Mouse (Mus musculus) ES-CJ7 (cell line): ENCODE measurements at regions not wholly inside any gene's neighbourhood (a gene's known extent, or its start where the extent isn't known, plus 50 kb on each side); places are given as distances from the start of the nearest gene placed in this dataset.
A peak's percentile ranks its signal among the peaks of the same experiment; 100 is the strongest.

Experiments
- DNase-seq: peaks from one replicate; pipeline ENCODE4 v3.0.0; 2011; ENCODE audit warnings: low read depth, low spot score

DNA sequence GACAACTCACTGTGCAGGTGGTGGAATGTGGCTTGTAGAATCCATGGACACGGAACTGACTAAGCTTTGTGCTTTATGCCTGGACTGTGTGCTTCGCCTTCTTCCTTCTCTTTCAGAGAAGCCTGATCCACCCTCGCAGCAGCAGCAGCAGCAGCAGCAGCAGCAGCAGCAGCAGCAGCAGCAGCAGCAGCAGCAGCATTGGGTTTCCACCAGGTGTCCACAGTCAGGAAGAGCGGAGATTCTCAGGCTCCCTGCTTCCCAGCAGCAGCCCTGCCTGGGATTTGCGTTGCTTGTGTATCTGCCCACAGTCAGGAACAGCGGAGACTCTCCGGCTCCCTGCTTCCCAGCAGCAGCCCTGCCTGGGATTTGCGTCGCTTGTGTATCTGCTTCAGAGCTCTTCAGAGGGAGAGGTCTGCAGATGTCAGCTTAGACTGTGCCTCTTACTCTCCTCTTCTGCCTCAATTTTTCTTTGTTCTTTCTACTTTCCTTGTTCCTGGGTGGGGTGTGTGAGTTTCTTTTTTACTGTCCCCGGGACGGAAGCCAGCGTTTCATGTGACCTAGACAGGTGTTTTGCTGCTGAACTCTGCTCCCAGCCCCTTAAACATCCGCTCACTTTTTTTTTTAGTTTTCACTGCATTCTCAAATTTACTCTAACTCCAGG, 168.1 kb upstream of the Olig3 start:
- DNase-seq, result peak; percentile 68

- DNase-seq, result no peak
Observed at GRCm38 (mm10) chr10:19187716-19188081, 168.6 kb upstream of the Olig3 start.

DNA sequence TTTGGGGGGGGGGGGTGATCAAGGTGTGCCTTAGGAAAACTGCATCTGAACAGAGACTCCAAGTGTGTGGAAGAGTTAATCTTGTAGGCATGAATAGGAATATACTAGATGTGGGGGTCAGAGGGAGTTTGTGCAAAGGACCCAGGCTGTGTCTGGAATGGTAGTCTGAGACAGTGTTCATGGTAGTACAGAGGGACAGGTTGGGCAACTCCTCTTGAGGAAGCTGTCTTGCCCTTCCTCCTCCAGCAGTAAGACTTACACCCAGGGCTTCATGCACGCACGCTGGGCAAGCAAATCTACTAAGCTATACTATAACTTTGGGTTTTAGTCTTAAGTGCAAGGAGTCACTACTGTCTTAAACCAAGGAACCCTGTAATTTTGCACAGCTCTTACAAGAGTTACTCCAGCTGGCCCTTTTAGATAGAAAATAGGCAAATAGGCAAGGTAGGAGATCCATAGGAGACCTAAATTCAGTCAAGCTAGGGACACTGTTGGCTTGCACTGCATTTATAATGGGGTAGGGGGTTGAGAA, 169.2 kb upstream of the Olig3 start:
- DNase-seq, result no peak

GRCm38 (mm10) chr10:19185790-19186581, 170.3 kb upstream of the Olig3 start:
- DNase-seq, result peak; percentile 75

- no peak for DNase-seq
Observed at GRCm38 (mm10) chr10:19184886-19185285, 169.4 kb upstream of the Tnfaip3 start.

DNA sequence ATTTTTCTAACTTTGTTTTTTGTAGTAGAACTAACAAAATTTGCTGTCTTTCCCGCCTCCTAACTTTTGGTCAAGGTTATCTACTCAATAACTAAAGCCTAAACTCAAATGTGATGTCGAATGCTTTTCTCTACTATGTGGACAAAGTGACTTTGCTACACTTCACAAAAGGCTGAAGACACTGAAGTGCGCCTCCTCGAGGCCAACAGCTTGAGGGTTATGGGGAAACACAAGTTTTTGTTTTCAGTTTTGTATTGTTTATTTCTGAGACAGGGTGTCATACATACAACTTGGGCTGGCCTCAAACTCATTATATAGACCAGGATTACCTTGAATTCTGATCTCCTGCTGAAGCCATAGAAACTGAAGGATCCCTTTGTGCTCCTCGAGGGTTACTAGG, 162.4 kb upstream of the Tnfaip3 start:
- no peak for DNase-seq

DNA sequence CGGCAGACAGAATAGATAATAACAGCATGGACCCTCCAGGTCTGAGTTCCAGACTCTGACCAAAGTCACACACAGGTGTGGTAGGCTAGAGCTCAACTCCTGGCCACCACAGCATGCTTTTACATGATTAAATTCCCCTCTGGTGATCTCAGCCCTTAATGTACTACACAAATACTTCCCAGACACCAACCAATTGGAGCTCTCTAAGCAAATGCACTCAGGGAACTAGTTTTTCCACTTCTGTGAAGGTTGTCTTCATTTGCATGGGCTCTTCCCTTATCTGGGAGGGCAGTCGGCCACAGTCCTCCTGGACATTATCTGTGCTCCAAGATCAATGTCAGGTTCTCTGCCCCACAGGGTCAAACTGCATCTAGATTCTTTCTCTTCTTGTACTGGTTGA, 162.0 kb upstream of the Tnfaip3 start:
- DNase-seq, result no peak

- no peak for DNase-seq
Observed at GRCm38 (mm10) chr10:19176249-19176648, 160.8 kb upstream of the Tnfaip3 start.

- no peak for DNase-seq
Observed at GRCm38 (mm10) chr10:19171834-19172233, 156.4 kb upstream of the Tnfaip3 start.

DNA sequence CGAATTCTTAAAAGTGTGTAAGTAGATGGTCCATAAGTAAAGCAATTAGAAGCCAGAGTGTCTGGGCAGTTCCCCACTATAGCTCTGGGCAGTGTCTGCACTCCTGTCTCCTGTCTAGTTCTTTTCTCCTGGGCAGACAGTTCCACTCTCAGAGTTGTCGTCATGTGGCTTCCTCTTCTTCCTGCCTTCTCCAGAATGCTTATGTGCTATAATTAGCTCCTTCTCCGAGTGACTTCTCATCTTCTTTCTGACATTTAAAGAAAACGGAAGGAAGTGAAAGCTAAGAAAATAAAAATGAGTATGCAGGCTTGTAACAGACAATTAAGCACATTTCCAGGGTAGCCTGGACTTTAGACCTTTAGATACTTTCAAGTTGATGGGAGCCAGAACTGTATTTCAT, 155.1 kb upstream of the Tnfaip3 start:
- DNase-seq, result no peak

DNA sequence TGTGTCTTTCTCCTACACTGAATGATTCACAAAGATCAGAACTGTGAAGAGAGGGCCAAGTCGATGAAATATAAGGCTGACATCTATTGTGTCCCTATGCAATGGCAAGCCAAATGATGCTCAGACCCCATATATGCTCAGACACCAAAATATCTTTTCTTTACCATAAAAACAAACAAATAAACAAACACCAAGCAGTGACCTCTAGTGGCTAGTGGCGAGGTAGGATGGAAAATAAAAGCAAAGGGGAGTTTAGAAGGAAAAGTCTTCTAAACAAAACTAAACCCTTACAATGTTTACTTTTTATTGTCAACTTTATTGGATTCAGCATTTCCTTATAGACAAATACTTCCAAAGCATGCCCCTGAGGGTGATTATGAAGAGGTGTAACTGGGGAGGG, 153.8 kb upstream of the Tnfaip3 start:
- DNase-seq, result no peak

- no peak for DNase-seq
Observed at GRCm38 (mm10) chr10:19168362-19168761, 152.9 kb upstream of the Tnfaip3 start.

GRCm38 (mm10) chr10:19167641-19168271, 152.3 kb upstream of the Tnfaip3 start:
- DNase-seq, result peak; percentile 42

DNA sequence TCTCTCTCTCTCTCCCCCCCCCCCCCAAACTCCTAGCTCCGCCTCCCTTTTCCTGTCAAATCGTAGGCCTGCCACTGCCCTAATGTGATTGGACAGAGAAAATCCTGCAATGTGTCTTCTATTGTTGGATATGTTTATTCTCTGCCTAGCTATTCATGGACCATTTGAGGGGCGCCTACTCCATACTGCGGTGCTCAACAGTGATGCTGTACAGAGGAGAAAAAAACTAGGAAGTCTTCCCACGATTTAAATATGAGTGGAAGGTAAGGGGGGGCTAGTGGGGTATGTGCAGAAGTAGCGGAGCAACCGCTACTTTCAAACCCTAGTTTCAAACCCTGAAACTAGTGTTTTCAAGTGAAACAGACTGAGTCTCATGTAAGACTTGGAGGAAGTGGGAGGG, 151.6 kb upstream of the Tnfaip3 start:
- DNase-seq, result no peak

DNA sequence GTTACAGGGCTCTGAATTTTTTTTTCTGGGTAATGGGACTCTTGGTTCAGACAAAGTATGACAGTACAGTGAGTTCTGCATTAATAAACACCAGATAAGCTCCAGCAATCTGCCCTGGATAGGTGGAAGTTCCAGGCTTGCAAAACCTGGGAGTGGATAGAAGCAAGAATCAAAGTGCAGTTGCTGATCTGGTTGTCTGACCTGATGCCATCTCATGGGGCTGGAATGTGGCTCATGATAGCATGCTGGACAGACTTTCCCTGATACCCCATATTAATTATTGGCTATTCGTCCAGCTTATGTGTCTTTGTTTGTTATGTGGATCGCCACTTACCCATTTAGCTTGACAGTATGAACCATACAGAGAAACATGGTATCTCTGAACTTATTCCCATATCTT, 146.6 kb upstream of the Tnfaip3 start:
- no peak for DNase-seq

DNA sequence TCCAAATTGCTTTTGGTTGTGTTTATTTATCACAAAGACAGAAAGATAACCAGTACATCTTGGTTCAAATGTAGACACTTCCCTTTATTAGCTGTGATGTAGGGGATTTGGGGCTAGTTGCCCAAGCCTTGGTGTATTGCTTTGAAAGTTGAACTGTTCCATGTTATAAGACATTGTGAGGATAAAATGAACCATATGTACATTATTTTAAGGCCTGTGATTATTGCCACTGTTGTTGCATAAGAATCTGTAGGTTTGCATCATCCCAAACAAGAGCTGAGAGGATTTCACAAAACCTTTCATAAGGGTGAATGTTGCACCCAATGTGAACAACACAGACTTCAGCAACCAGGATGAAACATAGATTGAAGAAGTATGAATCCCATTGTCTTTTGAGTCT, 145.7 kb upstream of the Tnfaip3 start:
- DNase-seq, result no peak

DNA sequence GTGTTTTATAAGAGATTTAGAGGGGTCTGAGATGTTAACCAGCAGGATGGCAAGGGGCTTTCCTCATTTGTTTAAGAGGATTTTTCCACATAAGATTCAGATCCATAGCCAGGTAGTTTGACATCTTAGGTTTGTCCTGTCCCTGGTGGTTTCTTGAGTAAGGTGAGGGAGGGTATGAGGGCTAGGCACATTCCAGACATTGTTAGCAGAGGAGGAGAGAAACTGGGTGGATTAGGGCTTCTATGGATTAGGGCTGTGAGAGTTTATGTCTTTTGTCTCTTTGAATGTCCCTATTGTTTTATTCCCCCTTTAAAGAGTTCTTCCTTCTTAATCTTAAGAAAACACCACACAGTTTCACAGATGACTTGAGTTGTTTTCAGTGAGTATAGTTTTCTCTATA, 138.6 kb upstream of the Tnfaip3 start:
- DNase-seq, result peak; percentile 71

GRCm38 (mm10) chr10:19152773-19153172, 137.3 kb upstream of the Tnfaip3 start:
- DNase-seq, result no peak

DNA sequence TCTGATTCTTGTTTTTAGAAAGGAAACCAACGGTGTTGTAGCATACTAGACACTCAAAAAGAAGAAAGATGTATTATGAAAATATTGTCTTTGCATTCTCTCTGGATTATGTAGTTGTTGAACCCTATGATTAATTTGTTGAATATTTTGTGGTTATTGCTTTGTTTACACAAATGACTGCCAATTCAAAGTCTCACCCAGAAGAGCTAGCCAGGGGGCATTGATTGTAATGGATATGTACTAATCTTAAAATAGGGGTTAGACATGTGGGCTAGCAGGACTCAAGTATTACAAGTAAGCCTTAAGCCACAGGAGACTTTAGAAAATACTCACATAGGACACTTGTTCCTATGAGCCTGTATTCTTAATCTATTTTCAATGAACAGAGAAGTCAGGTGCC, 135.3 kb upstream of the Tnfaip3 start:
- no peak for DNase-seq

GRCm38 (mm10) chr10:19150005-19150404, 134.5 kb upstream of the Tnfaip3 start:
- no peak for DNase-seq

- no peak for DNase-seq
Observed at GRCm38 (mm10) chr10:19149196-19149869, 133.9 kb upstream of the Tnfaip3 start.

DNA sequence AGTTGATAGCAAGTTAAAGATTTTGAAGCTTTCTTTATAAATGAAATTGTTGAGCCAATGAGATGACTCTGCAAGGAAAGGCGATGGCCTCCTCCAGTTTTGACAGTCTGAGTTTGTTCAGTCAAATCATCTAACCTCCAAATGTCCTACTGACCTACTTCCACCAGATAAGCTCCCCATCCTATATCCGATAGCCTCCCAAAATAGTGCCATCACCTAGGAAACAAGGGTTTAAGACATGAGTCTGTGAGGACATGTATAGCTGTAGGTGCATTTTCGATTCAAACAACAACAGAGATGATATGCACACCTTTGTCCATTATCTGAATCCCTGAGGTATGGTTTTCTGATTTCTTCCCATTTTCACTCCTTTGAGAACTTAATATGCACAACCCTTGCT, 126.0 kb upstream of the Tnfaip3 start:
- no peak for DNase-seq
